Mouse (Mus musculus) cerebellum, adult 2 months (tissue): ENCODE measurements at regions not wholly inside any gene's neighbourhood (a gene's known extent, or its start where the extent isn't known, plus 50 kb on each side); places are given as distances from the start of the nearest gene placed in this dataset.

ENCODE experiments used
- DNase-seq, 2 experiments: peaks; one replicate each; pipeline ENCODE4 v3.0.0; 2021
- H3K27ac ChIP-seq: fragments of 200-500 bp; 2 replicates; pipeline ENCODE4 v1.5.1; 2012; ENCODE audit warnings: low read length, control low read depth, inconsistent platforms; ENCODE audit not compliant: insufficient read depth
- H3K27me3 ChIP-seq: fragments of 200-500 bp; 2 replicates; pipeline ENCODE4 v1.6.1; 2012; ENCODE audit warnings: inconsistent platforms, mild to moderate bottlenecking, low read length, moderate library complexity; ENCODE audit not compliant: control insufficient read depth, insufficient read depth
- H3K4me1 ChIP-seq: fragments of 200-500 bp; 2 replicates; pipeline ENCODE4 v1.6.1; 2011; ENCODE audit warnings: low read length; ENCODE audit not compliant: control insufficient read depth, insufficient read depth
- H3K4me3 ChIP-seq: fragments of 200-500 bp; replicated peaks from 2 replicates; pipeline ENCODE3; 2011; ENCODE audit warnings: mild to moderate bottlenecking, low read depth, low read length, control low read depth; ENCODE audit not compliant: insufficient read depth
- CTCF ChIP-seq: fragments of 200-500 bp; IDR thresholded peaks from 2 replicates; pipeline ENCODE4 v1.5.1; 2011; ENCODE audit warnings: low read depth, mild to moderate bottlenecking, control low read depth, low read length, moderate library complexity, borderline replicate concordance; ENCODE audit not compliant: insufficient read depth
- POLR2A ChIP-seq: fragments of 200-500 bp; IDR thresholded peaks from 2 replicates; pipeline ENCODE4 v1.6.1; 2011; ENCODE audit warnings: low read length, control low read depth, borderline replicate concordance; ENCODE audit not compliant: insufficient read depth
- WGBS: fragments of 180-500 bp; shearing (Covaris S2); methylation state at CpG from one replicate; pipeline ENCODE4 v1.1.7; 2018; 5-methylcytosine and 5-hydroxymethylcytosine counted together

- Histone ChIP-seq H3K4me3 (no peak overlapping the region), H3K27me3 (no peaks in the 10 kb centered on the region), H3K27ac (no peak overlapping the region), H3K4me1 (peaks cover 6% of the 10 kb centered on the region; the same call in 1 of the 2 replicates)
- no peak for DNase-seq
- TF ChIP-seq CTCF (no peak), POLR2A (no peak)
- 96% methylated on average over 3 of the region's 3 CpGs for WGBS
These were observed 97.3 kb upstream of the Ngly1 start for GRCm38 (mm10) chr14:16151815-16152214.

GRCm38 (mm10) chr14:16152702-16153101 is 96.4 kb upstream of the Ngly1 start:
- peaks cover 6% of the 10 kb centered on the region; the same call in 1 of the 2 replicates for H3K4me1 ChIP-seq
- H3K4me3 ChIP-seq = no peak overlapping the region
- 6% methylated on average over 3 of the region's 3 CpGs for WGBS
- peak; percentile 38 to 60 for DNase-seq
- TF ChIP-seq POLR2A (no peak), CTCF (no peak)
- H3K27me3 ChIP-seq = no peaks in the 10 kb centered on the region
- H3K27ac ChIP-seq = no peak overlapping the region

- Histone ChIP-seq H3K4me3 (no peak overlapping the region), H3K4me1 (peaks cover 6% of the 10 kb centered on the region; the same call in 1 of the 2 replicates), H3K27me3 (no peaks in the 10 kb centered on the region), H3K27ac (no peak overlapping the region)
- 54% methylated on average over 1 of the region's 1 CpGs for WGBS
- no peak for TF ChIP-seq POLR2A
- TF ChIP-seq CTCF = no peak
- DNase-seq = no peak
These were observed 94.0 kb upstream of the Ngly1 start for GRCm38 (mm10) chr14:16155106-16155505.

- H3K27ac ChIP-seq = no peak overlapping the region
- no peak for TF ChIP-seq CTCF
- no peak for TF ChIP-seq POLR2A
- no peaks in the 10 kb centered on the region for H3K4me1 ChIP-seq
- WGBS = 48% methylated on average over 1 of the region's 1 CpGs
- H3K4me3 ChIP-seq = no peak overlapping the region
- no peak for DNase-seq
- no peaks in the 10 kb centered on the region for H3K27me3 ChIP-seq
These were observed 78.9 kb upstream of the Ngly1 start for GRCm38 (mm10) chr14:16170226-16170625.

- 96% methylated on average over 3 of the region's 3 CpGs for WGBS
- Histone ChIP-seq H3K27ac (no peak overlapping the region), H3K4me1 (no peaks in the 10 kb centered on the region), H3K4me3 (no peak overlapping the region), H3K27me3 (no peaks in the 10 kb centered on the region)
- TF ChIP-seq POLR2A = no peak
- TF ChIP-seq CTCF = no peak
- DNase-seq = no peak
These were observed 76.8 kb upstream of the Ngly1 start for GRCm38 (mm10) chr14:16172261-16172660.

- no peaks in the 10 kb centered on the region for H3K27me3 ChIP-seq
- 91% methylated on average over 3 of the region's 3 CpGs for WGBS
- no peak overlapping the region for H3K4me3 ChIP-seq
- H3K27ac ChIP-seq = no peak overlapping the region
- no peak for TF ChIP-seq CTCF
- TF ChIP-seq POLR2A = no peak
- no peak for DNase-seq
- H3K4me1 ChIP-seq = no peaks in the 10 kb centered on the region; the same call in 1 of the 2 replicates
These were observed 75.8 kb upstream of the Ngly1 start for GRCm38 (mm10) chr14:16173292-16173691.

GRCm38 (mm10) chr14:16178227-16178626 is 70.9 kb upstream of the Ngly1 start:
- H3K27me3 ChIP-seq = no peaks in the 10 kb centered on the region
- peaks cover 2% of the 10 kb centered on the region; the same call in 1 of the 2 replicates for H3K4me1 ChIP-seq
- no peak for TF ChIP-seq POLR2A
- no peak for TF ChIP-seq CTCF
- DNase-seq = peak in 1 of 2 experiments; percentile 43
- no peak overlapping the region for H3K4me3 ChIP-seq
- WGBS = 38% methylated on average over 3 of the region's 3 CpGs
- no peak overlapping the region for H3K27ac ChIP-seq

- no peak overlapping the region for H3K4me3 ChIP-seq
- H3K27me3 ChIP-seq = no peaks in the 10 kb centered on the region
- no peak for TF ChIP-seq POLR2A
- TF ChIP-seq CTCF = peak; percentile 13; the same call in 1 of the 2 replicates
- WGBS = 37% methylated on average over 2 of the region's 2 CpGs
- no peak overlapping the region for H3K27ac ChIP-seq
- peaks cover 2% of the 10 kb centered on the region; the same call in 1 of the 2 replicates for H3K4me1 ChIP-seq
- no peak for DNase-seq
These were observed 67.3 kb upstream of the Ngly1 start for GRCm38 (mm10) chr14:16181822-16182221.
